Mouse (Mus musculus) olfactory bulb, adult 2 months (tissue): ENCODE data around the gene Cdiptos. TPM values are rescaled to one million over a fixed set of nuclear protein-coding genes. Genes with fewer than 3 reads are reported as not detected.
A peak's percentile ranks its signal among the peaks of the same experiment; 100 is the strongest.

Source experiments
- H3K27ac ChIP-seq: fragments of 200-500 bp; 2 replicates; pipeline ENCODE4 v1.5.1; 2012; ENCODE audit warnings: low read depth, low read length; ENCODE audit not compliant: insufficient read depth
- H3K4me1 ChIP-seq: fragments of 200-500 bp; 2 replicates; pipeline ENCODE4 v1.6.1; 2012; ENCODE audit warnings: low read length; ENCODE audit not compliant: control insufficient read depth, insufficient read depth
- H3K4me3 ChIP-seq: fragments of 200-500 bp; 2 replicates; pipeline ENCODE4 v1.5.1; 2012; ENCODE audit warnings: mild to moderate bottlenecking, low read depth, low read length, moderate library complexity; ENCODE audit not compliant: insufficient read depth
- CTCF ChIP-seq: fragments of 200-500 bp; IDR thresholded peaks from 2 replicates; pipeline ENCODE4 v1.5.1; 2012; ENCODE audit warnings: low read depth, mild to moderate bottlenecking, low read length, moderate library complexity; ENCODE audit not compliant: insufficient read depth
- POLR2A ChIP-seq: fragments of 200-500 bp; IDR thresholded peaks from 2 replicates; pipeline ENCODE4 v1.6.1; 2012; ENCODE audit warnings: mild to moderate bottlenecking, low read depth, low read length, moderate library complexity; ENCODE audit not compliant: insufficient read depth
- WGBS: fragments of 180-500 bp; shearing (Covaris S2); methylation state at CpG from one replicate; pipeline ENCODE4 v1.1.7; 2018; 5-methylcytosine and 5-hydroxymethylcytosine counted together
- polyA plus RNA-seq: library from polyadenylated mRNA; stranded (reverse); fragments of >200 nt; gene quantifications from 2 replicates; pipeline ENCODE4 v1.2.4, GENCODE M21; 2012; ENCODE audit warnings: low replicate concordance; ENCODE audit not compliant: missing spikeins, insufficient read depth, insufficient read length

Cdiptos gene
- polyA plus RNA-seq, 1 experiment: not detected

DNA sequence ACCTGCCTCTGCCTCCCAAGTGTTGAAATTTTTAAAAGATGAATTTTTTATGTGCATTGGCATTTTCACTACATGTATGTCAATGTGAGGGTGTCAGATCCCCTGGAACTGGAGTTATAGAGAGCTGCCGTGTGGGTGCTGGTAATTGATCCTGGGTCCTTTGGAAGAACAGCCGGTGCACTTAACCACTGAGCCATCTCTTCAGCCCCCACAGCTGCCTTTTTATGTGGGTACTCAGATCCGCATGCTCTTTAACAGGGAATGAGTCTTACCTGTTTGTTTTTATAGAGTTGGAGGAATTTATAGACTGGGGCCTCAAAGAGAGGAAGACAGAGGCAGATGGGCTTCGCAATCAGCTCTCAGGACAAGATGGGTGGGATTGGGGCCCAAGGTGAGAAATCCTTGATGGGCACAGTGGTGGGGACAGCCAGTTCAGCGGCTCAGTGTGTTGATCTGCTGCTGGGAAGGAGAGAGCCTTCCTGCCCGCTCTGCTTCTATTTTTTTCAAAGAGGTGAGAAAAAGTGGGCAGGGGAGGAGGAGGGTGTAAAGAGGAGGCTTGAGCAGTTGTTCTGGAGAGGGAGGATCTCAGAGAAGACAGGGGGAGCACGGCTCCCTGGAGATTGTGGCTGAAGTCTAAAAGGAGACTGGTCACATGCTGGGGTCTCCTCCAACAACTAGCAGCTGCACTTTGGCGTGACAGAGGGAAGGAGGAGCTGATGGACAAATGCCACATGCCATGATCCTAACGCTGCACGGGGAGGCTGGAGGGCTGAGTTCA lies 9.0 kb upstream of the Cdiptos start:
- Histone ChIP-seq H3K4me1 (peaks cover 4% of the 10 kb centered on the region), H3K27ac (no peak overlapping the region), H3K4me3 (no peak overlapping the region)
- TF ChIP-seq POLR2A (no peak), CTCF (no peak)
- WGBS: 55% methylated on average over 10 of the region's 10 CpGs

DNA sequence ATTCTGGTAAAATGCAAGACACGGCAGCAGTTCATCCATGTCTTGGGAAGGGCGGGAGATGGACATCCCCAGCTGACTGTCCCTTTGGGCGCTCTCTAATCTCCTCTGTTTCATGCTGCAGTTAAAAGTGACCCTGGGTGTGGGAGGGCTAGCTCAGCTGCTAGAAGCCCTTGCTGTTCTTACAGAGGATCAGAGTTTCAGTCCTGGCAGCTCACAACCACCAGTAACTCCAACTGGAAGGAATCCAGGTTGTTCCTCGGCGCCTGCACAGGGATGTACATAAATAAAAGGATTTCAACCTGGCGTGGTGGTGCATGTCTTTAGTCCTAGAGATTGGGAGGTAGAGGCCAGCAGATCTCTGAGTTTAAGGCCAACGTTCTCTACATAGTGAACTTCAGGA lies 7.2 kb upstream of the Cdiptos start:
- WGBS: 75% methylated on average over 7 of the region's 7 CpGs
- H3K4me1 ChIP-seq: peaks cover 6% of the 10 kb centered on the region
- no peak overlapping the region for H3K4me3 ChIP-seq
- H3K27ac ChIP-seq: no peak overlapping the region
- TF ChIP-seq POLR2A: no peak
- no peak for TF ChIP-seq CTCF

DNA sequence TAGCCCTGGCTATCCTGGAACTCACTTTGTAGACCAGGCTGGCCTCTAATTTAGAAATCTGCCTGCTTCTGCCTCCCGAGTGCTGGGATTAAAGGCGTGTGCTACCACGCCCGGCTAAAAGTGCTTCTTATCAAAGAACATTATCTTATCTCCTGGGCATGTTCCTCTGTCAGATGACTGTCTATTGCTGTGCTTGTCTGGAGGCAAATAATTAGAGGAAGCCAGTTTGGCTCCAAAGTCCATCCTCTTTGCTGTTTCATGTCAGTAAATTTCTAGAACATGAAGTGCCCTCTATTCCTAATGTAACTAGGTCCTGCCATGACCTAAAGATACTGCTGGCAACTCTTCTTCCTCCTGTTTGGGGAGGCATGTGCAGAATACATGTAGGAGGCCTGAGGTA lies 6.2 kb upstream of the Cdiptos start:
- TF ChIP-seq POLR2A (no peak), CTCF (no peak)

DNA sequence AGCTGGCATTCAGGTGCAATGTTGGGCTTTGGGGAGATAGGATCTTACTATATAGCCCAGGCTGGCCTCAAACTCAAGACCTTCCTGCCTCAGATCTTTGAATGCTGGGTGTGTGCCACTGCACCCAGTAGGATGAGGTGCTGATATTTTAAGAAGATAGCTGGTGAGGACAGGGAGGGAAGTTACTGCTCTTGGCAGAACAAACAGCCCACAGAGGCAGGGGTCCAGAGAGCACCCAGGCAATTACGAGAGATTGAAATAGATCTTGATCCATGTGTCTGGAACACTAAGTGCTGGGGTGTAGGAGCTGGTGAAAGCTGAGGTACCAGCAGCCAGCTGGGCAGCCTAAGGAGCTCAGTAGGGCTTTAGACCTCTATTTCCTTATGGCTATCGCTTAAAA lies 5.7 kb upstream of the Cdiptos start:
- no peak for TF ChIP-seq POLR2A
- TF ChIP-seq CTCF: no peak
- Histone ChIP-seq H3K4me3 (no peak overlapping the region), H3K4me1 (peaks cover 7% of the 10 kb centered on the region), H3K27ac (no peak overlapping the region)
- WGBS: 84% methylated on average over 2 of the region's 2 CpGs

More for the DNA sequence above, 6.2 kb upstream of the Cdiptos start:
- Histone ChIP-seq H3K27ac (no peak overlapping the region), H3K4me1 (peaks cover 7% of the 10 kb centered on the region), H3K4me3 (no peak overlapping the region)
- WGBS: 96% methylated on average over 4 of the region's 4 CpGs

DNA sequence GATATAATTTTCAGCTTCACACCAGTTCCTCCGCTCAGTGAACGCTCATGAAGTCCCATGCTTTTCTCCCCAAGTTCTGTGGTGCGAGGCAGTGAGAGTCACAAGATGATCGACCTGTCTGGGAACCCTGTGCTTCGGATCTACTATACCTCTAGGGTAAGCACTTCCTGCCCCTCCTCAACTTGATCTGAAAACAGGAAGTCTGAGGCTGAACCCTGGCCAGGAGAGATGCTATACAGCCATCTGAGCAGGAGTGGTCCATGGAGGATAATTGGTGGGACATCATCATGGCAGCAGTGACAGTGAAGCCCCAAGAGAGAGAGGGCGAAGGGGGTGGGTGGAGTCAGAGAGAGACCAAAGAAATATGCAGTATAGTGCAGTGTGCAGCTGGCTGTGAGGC lies 2.9 kb upstream of the Cdiptos start:
- no peak for TF ChIP-seq CTCF
- TF ChIP-seq POLR2A: no peak
- Histone ChIP-seq H3K4me1 (peaks cover 3% of the 10 kb centered on the region), H3K27ac (no peak overlapping the region), H3K4me3 (no peak overlapping the region)
- WGBS: 92% methylated on average over 6 of the region's 6 CpGs

DNA sequence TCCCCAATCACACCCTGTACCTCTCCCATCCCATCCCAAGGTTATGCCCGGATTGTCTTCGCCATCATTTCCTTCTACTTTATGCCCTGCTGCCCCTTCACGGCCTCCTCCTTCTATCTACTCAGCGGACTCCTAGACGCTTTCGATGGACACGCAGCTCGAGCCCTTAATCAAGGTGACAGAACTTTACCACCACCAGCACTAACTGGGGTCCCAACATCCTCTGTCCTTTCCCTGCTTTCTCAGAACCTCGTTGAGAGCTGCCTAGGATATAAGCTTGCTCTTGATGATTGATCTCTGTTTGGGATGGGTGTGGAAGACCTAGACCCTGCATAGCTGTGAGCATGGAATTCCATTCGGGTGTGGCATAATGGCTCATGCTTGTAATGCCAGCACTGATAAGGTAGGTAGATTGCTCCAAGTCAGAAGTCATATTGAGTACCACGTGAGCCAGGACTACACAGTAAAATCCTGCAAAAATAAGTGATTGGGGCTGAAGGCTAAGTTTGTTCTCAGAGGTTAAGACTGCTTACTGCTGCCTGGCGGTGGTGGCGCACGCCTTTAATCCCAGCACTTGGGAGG lies 1.1 kb upstream of the Cdiptos start:
- 28% methylated on average over 14 of the region's 14 CpGs for WGBS
- no peak for TF ChIP-seq CTCF
- no peak for TF ChIP-seq POLR2A

DNA sequence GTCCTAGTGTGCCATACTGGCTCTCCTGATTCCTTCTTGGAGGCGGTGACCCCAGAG lies 177 bp downstream of the Cdiptos start, which contains the start of gene Cdipt:
TSS of gene Cdipt (plus strand) at position 22 of the 57 bp plus-strand sequence.
- peaks cover 3% of the 10 kb centered on the region for H3K4me1 ChIP-seq
- WGBS: 0% methylated on average over 1 of the region's 1 CpGs
- no peak for TF ChIP-seq CTCF
- TF ChIP-seq POLR2A: no peak
- peak within 1 kb of the TSS; percentile 89 for H3K4me3 ChIP-seq
- peak within 1 kb of the TSS; percentile 99 for H3K27ac ChIP-seq

More for the DNA sequence above, 1.1 kb upstream of the Cdiptos start:
- Histone ChIP-seq H3K27ac (no peak overlapping the region), H3K4me3 (peak overlapping the region; percentile 89), H3K4me1 (peaks cover 3% of the 10 kb centered on the region)

DNA sequence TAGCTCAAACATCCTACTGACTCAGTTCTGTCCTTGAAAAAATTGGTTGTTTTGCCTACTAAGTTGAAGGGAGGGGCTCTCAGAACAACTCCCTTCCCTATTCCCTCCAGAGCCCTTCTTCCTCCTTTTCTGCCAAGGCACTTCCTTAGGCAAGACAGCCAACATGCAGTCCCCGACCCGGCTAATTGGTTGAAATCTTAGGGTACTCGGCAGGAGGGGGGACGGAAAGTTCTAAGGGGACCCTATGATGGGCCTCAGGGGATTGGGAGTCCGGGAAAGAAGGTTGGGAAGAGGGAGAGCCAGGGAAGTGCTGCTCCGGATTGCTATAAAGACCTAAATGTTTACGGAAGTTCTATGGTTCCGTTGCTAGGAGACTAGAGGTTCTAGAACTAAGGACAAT lies 405 bp downstream of the Cdiptos start:
- WGBS: 10% methylated on average over 8 of the region's 8 CpGs
- Histone ChIP-seq H3K27ac (no peak overlapping the region), H3K4me1 (peaks cover 3% of the 10 kb centered on the region), H3K4me3 (no peak overlapping the region)
- TF ChIP-seq CTCF (no peak), POLR2A (no peak)

DNA sequence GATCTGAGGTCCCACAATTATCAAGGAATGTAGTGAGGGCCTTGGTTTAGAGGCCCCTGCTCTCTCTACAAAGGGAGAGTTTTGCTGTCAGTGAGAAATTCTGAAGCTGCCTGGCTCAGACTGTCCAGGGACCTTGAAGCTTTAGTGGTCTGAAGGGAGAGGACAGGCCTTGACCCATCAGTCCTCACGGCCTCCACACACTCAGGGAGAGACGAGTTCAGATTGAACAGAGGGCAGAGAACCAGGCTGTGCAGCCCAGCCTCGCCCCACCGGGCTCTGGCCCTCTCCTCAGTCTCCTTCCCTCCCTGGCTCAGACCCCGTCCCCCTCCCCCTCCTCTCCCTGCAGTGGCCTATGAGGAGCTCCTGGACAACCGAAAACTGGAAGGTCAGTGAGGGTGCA lies 8.5 kb downstream of the Cdiptos start:
- TF ChIP-seq POLR2A (no peak), CTCF (no peak)
- WGBS: 75% methylated on average over 6 of the region's 6 CpGs
- no peaks in the 10 kb centered on the region for H3K4me1 ChIP-seq
- no peak overlapping the region for H3K4me3 ChIP-seq
- H3K27ac ChIP-seq: no peak overlapping the region

DNA sequence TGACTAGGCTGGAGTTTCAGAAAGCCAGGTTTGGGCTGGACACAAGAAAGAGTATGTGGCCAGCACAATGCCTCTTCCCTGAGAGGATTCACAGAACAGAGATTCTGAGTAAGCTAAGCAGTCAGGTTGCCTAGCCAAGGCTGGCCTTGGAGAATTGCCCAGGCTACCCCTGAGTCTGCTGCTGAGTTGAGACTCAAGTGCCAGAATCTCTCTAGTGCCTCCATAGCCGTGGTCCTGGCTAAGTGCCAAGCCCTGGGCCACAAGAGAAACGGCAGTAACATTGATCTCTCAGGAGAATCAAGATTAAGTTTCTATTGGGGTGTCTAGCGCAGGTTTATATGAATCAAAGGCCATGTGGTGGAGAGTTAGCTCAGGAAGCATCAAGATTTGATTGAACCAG lies 10.3 kb downstream of the Cdiptos start:
- TF ChIP-seq CTCF (no peak), POLR2A (no peak)
- WGBS: 42% methylated on average over 3 of the region's 3 CpGs

More for the DNA sequence above, 10.3 kb downstream of the Cdiptos start:
- Histone ChIP-seq H3K4me3 (no peak overlapping the region), H3K27ac (no peak overlapping the region), H3K4me1 (no peaks in the 10 kb centered on the region)
